Mouse (Mus musculus): Measurements from ENCODE around the gene Slc39a9. TPM values are rescaled to one million over a fixed set of nuclear protein-coding genes. Genes with fewer than 3 reads are reported as not detected.

Gene Slc39a9
- polyA plus RNA-seq, 1 experiment from 2014 or later, result 25.3 TPM

DNA sequence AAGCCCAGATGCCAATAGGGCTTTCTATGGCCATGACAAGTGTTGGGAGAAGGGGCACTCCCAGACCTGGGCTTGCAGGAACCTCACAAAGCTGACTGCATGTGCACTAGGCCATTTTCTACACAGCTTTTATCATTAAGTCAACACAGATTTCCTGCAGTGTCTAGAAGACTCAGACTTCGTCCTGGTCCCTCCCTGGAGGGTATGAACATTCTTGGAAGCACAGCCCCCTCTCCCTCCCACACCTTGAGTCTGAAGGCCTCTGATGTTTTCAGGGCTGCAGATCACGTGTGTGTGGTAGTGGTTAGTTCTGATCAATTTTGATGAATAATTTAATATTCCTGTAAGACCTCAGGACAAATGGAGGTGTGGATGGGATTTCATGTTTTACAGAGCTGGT lies 50.0 kb downstream of the Slc39a9 start:
- WGBS, result 15% methylated on average over 2 of the region's 2 CpGs

DNA sequence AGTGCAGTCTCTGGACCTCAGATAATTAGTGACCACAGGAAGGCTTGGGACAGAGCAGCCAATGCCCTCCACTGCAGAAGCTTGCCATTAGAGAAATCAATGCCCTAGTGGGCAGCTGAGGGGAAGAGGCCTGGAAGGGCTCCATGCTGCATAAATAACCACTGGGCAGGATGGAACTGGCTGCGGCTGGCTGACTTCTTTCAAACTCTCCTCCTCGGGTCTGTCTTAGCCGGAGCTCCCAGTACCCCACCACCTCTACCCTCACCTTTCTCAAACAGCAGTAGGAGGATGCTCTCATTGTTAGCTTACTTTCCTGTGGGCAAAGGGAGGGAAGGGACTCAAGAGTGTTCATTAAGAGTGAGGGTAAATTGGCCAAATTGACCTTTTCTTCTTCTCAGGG lies 51.3 kb downstream of the Slc39a9 start:
- 79% methylated on average over 3 of the region's 3 CpGs for WGBS
- no peak overlapping the region for H3K4me2 ChIP-seq (replicated peaks)
- no peak overlapping the region for H3K27ac ChIP-seq
- ATAC-seq (ENCODE audit: insufficient number of reproducible peaks, insufficient read depth, low FRiP score, low TSS enrichment), result no peak
- no peaks in the 10 kb centered on the region for H3K9me3 ChIP-seq
- H3K4me3 ChIP-seq, result no peak overlapping the region
- peaks cover 47% of the 10 kb centered on the region for H3K27me3 ChIP-seq
- H3K4me1 ChIP-seq, result peaks cover 20% of the 10 kb centered on the region
- no peaks in the 10 kb centered on the region for H3K36me3 ChIP-seq
- no peak overlapping the region for H3K9ac ChIP-seq

More for the DNA sequence above, 50.0 kb downstream of the Slc39a9 start:
- no peaks in the 10 kb centered on the region for H3K9me3 ChIP-seq
- H3K4me1 ChIP-seq, result peaks cover 23% of the 10 kb centered on the region
- ATAC-seq (ENCODE audit: insufficient number of reproducible peaks, insufficient read depth, low FRiP score, low TSS enrichment), result no peak
- H3K4me3 ChIP-seq, result no peak overlapping the region
- H3K27ac ChIP-seq, result no peak overlapping the region
- H3K27me3 ChIP-seq, result peaks cover 47% of the 10 kb centered on the region
- no peak overlapping the region for H3K9ac ChIP-seq
- H3K36me3 ChIP-seq, result no peaks in the 10 kb centered on the region
- no peak overlapping the region for H3K4me2 ChIP-seq (replicated peaks)

DNA sequence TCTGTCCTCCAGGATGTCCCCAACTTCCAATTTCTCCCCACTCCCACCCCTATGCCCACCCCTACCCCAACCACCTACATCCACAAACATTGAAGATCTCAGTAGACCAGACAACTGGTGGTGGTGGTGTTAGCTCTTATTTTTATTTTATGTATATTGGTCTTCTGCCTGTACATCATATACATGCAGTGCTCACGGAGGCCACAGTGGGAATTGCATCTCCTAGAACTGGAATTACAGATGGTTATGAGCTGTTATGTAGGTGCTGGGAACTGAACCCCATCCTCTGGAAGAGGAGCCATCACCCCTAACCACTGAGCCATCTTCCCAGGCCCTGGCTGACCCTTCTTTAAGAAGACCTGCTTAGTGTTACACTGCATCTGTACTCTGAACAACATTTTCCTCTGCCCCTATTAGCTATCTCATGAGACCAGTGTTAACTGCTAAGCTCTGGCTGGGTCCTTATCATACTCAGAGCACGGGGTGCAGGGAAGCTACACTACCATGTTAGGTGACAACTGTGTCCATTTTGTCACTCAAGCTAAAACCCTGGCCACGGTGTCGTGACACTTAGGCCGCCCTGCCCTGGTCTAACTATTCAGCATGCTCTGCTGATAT lies 55.0 kb downstream of the Slc39a9 start:
- Histone ChIP-seq H3K9me3 (no peaks in the 10 kb centered on the region), H3K4me2 (replicated peaks) (no peak overlapping the region), H3K4me1 (peaks cover 2% of the 10 kb centered on the region; the same call in 1 of the 2 replicates), H3K4me3 (no peak overlapping the region), H3K27ac (no peak overlapping the region), H3K27me3 (peaks cover 15% of the 10 kb centered on the region), H3K36me3 (no peaks in the 10 kb centered on the region), H3K9ac (no peak overlapping the region)
- ATAC-seq (ENCODE audit: insufficient number of reproducible peaks, insufficient read depth, low FRiP score, low TSS enrichment), result no peak
- 83% methylated on average over 5 of the region's 5 CpGs for WGBS

DNA sequence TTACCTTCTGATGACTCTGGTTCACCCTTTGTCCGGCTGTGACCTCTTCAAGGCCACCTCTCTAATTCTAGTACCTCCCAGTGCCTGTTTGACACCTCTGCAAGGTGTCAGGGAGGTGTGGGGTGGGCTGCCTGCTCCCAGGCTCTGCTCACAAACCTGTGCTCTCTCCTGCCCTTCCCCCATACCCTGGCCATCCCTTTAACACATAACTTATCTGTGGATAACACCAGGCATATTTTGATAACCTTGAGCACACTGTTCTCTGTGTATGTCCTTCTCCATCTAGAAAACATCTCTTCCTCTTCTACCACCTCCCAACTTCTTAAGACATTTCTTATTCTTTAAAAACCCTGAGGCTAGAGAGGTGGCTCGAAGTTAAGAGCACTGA lies 55.5 kb downstream of the Slc39a9 start:
- Histone ChIP-seq H3K27me3 (peaks cover 10% of the 10 kb centered on the region), H3K9ac (no peak overlapping the region), H3K4me3 (no peak overlapping the region), H3K4me1 (no peaks in the 10 kb centered on the region), H3K36me3 (no peaks in the 10 kb centered on the region), H3K27ac (no peak overlapping the region), H3K9me3 (no peaks in the 10 kb centered on the region), H3K4me2 (replicated peaks) (no peak overlapping the region)
- ATAC-seq (ENCODE audit: insufficient number of reproducible peaks, insufficient read depth, low FRiP score, low TSS enrichment), result no peak
- 69% methylated on average over 2 of the region's 2 CpGs for WGBS

DNA sequence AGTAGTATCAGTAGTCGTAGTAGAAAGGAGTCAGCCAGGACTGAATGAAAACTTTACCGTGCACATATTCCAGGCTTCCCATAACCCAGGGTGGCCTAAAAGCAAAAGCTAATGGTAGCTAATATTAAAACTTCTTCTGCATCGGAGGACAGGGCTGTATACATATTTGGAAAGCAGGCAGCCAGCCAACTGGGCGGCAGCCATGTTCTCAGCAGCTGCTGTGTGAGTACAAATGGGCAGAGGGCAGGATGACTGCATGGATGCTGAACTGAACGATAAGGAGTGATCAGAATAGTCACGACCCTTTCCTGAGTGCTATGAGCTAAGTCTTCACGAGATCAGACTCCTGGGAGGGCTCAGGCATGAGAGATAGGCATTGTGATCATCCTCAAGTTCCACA lies 57.6 kb downstream of the Slc39a9 start:
- Histone ChIP-seq H3K36me3 (no peaks in the 10 kb centered on the region), H3K4me1 (peaks cover 2% of the 10 kb centered on the region; the same call in 1 of the 2 replicates), H3K27me3 (no peaks in the 10 kb centered on the region), H3K9me3 (no peaks in the 10 kb centered on the region), H3K9ac (no peak overlapping the region), H3K27ac (no peak overlapping the region), H3K4me2 (replicated peaks) (no peak overlapping the region), H3K4me3 (no peak overlapping the region)
- WGBS, result 81% methylated on average over 7 of the region's 7 CpGs
- no peak for ATAC-seq (ENCODE audit: insufficient number of reproducible peaks, insufficient read depth, low FRiP score, low TSS enrichment)

DNA sequence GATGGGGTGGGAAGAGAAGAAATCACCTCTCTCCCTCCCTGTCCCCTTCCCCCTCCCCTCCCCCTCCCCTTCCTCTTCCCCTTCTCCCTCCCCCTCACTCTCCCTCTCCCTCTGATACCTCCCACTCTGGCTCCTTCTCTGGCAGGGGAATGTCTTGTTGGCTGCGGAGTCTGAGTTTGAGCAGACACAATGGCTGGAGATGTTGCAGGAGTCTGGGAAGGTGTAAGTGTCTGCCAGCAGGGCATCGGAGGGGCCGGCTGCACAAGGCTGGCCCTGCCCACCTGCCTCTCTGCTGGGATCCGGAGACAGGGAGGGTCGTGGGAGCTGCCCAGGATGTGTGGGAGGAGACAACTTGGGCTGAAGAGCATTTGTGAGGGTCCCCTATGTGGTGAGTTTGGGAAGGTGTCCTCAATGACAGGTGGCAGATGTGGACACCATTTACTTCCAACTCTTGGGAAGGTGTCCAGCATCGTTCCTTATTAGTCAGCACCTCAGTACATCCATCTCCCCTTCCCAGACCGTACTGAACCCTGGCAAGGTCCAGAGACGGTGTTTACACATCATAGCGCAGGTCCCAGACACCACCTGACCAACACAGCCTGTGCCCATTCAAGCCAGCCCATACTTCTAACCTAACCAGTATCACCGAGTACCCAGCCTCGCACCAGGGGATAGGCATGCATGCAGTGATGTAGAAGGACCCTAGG lies 62.7 kb downstream of the Slc39a9 start:
- WGBS, result 64% methylated on average over 11 of the region's 11 CpGs
- no peak overlapping the region for H3K9ac ChIP-seq

DNA sequence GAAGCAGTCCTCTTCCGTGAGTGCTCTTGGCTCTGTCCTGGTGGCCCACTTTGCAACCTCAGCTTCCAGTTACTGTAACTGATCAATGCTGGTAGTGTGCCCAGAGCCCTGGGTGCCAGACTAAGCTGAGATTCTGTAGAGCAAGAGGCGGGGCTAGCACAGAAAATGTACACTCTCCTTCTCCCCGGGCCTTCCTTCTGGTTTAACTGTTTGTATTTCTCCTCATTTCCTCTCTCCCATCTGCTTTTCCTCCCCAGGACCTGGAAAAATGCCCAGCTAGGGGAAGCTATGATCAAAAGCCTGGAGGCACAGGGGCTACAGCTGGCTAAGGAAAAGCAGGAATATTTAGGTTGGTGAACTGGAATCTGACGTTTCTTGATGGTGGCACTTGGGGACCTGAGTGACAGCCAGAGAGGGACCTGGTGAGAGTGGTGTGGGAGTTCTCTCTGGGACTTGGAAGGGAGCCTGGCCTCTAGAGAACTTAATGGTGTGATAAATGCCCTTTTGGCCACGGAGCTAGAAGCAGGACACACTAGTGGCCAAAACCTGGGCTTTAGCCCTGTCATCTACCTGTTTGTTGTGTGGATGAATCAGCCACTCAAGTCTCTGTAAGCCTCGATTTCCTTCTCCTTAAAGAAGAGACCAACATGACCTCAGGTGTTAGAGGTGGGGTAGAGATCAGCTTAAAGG lies 63.4 kb downstream of the Slc39a9 start:
- WGBS, result 47% methylated on average over 6 of the region's 6 CpGs
- Histone ChIP-seq H3K4me3 (no peak overlapping the region), H3K27ac (no peak overlapping the region), H3K27me3 (no peaks in the 10 kb centered on the region), H3K9ac (no peak overlapping the region), H3K36me3 (no peaks in the 10 kb centered on the region), H3K9me3 (no peaks in the 10 kb centered on the region), H3K4me1 (peaks cover 10% of the 10 kb centered on the region; the same call in 1 of the 2 replicates), H3K4me2 (replicated peaks) (no peak overlapping the region)
- ATAC-seq (ENCODE audit: insufficient number of reproducible peaks, insufficient read depth, low FRiP score, low TSS enrichment), result no peak

More for the DNA sequence above, 62.7 kb downstream of the Slc39a9 start:
- ATAC-seq (ENCODE audit: insufficient number of reproducible peaks, insufficient read depth, low FRiP score, low TSS enrichment), result no peak
- H3K36me3 ChIP-seq, result no peaks in the 10 kb centered on the region
- H3K9me3 ChIP-seq, result no peaks in the 10 kb centered on the region
- H3K4me3 ChIP-seq, result no peak overlapping the region
- peaks cover 10% of the 10 kb centered on the region; the same call in 1 of the 2 replicates for H3K4me1 ChIP-seq
- H3K27me3 ChIP-seq, result no peaks in the 10 kb centered on the region
- no peak overlapping the region for H3K27ac ChIP-seq
- no peak overlapping the region for H3K4me2 ChIP-seq (replicated peaks)

DNA sequence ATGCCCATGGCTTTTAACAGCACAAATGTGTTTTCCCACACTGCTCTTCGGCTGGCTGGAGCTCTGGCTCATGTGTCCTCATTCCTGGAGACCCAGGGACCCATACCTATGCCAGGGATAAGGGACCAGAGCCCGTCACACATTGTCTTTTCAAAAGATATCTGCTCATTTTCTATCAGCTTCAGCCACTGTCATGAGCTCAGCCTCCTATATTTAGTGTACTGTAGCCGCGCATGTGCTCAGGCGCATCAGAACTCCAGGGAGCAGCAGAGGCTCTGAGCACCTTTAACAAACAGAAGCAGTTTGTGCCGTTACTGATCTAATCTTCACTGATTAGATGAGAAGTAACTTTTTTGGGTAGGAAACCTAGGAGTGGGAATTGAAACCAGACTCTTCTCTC lies 72.2 kb downstream of the Slc39a9 start:
- Histone ChIP-seq H3K9me3 (no peaks in the 10 kb centered on the region), H3K27ac (no peak overlapping the region), H3K36me3 (no peaks in the 10 kb centered on the region), H3K4me2 (replicated peaks) (no peak overlapping the region), H3K4me3 (no peak overlapping the region), H3K27me3 (no peaks in the 10 kb centered on the region), H3K9ac (no peak overlapping the region), H3K4me1 (no peaks in the 10 kb centered on the region)
- 72% methylated on average over 6 of the region's 6 CpGs for WGBS
- ATAC-seq (ENCODE audit: insufficient number of reproducible peaks, insufficient read depth, low FRiP score, low TSS enrichment), result no peak

DNA sequence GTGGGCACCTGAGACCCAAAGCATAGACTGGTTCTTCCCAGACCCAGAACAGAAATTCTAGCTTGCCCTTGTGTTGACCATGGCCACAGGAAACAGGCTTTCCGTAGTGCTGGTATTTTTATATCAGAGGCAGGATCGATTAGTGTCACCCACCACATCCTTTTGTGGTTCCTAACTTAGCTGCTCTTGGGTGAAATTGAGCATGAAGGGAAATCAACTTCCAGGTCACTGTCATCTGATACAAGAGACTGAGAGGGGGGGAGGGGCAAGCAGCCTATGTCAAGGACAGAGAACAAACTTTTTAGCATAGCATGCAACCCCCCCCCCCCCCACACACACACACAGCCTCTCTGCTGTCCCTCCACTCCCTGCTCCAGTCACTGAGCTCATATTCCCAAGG lies 75.5 kb downstream of the Slc39a9 start:
- H3K27ac ChIP-seq, result no peak overlapping the region
- ATAC-seq (ENCODE audit: insufficient number of reproducible peaks, insufficient read depth, low FRiP score, low TSS enrichment), result no peak
- 64% methylated on average over 2 of the region's 2 CpGs for WGBS
- no peak overlapping the region for H3K4me2 ChIP-seq (replicated peaks)
- H3K9ac ChIP-seq, result no peak overlapping the region
- H3K4me1 ChIP-seq, result no peaks in the 10 kb centered on the region
- no peaks in the 10 kb centered on the region for H3K9me3 ChIP-seq
- no peaks in the 10 kb centered on the region for H3K36me3 ChIP-seq
- H3K27me3 ChIP-seq, result no peaks in the 10 kb centered on the region
- H3K4me3 ChIP-seq, result no peak overlapping the region

DNA sequence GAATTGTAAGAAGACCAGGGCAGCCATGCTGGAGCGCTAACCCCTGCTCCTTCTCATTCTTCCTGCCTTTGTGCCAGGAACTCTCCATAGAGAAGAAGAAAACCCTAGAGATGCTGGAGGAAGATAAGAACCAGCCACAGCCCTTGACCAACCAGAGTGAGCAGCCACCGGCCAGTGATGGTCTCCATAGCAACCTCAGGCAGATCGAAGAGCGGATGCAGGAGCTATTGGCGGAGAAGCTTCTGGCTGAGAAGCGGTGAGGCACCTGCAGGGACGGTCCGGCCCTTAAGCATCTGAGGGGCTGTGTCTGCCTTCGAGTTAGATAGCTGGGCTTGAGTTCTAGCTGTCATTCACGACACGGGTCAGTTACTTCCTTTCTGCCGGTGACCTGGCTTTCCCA lies 76.8 kb downstream of the Slc39a9 start:
- WGBS, result 74% methylated on average over 12 of the region's 12 CpGs
- H3K27ac ChIP-seq, result no peak overlapping the region
- H3K36me3 ChIP-seq, result no peaks in the 10 kb centered on the region
- no peaks in the 10 kb centered on the region for H3K9me3 ChIP-seq
- no peaks in the 10 kb centered on the region for H3K4me1 ChIP-seq
- H3K9ac ChIP-seq, result no peak overlapping the region
- no peaks in the 10 kb centered on the region for H3K27me3 ChIP-seq
- no peak overlapping the region for H3K4me3 ChIP-seq
- no peak overlapping the region for H3K4me2 ChIP-seq (replicated peaks)
- ATAC-seq (ENCODE audit: insufficient number of reproducible peaks, insufficient read depth, low FRiP score, low TSS enrichment), result no peak

DNA sequence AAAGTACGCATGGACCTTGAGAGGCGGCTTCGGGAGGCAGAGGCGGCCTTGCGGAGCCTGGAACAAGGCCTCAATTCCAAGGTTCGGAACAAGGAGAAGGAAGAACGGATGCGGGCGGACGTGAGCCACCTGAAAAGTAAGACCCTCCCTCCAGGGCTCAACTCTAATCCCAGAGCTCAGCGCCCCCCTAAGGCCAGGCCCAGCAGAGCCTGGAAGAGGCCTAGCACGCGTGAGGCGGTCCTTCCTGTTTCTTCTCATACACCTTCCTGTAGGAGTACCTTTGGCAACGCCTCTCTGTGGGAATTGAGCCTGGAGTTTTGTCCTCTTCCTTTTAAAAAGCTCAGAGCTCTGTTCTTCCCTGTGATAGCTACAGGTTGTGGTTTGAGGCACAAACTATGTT lies 77.8 kb downstream of the Slc39a9 start:
- H3K4me1 ChIP-seq, result no peaks in the 10 kb centered on the region
- no peak overlapping the region for H3K4me3 ChIP-seq
- H3K9ac ChIP-seq, result no peak overlapping the region
- no peak overlapping the region for H3K4me2 ChIP-seq (replicated peaks)
- H3K36me3 ChIP-seq, result no peaks in the 10 kb centered on the region
- no peaks in the 10 kb centered on the region for H3K9me3 ChIP-seq
- ATAC-seq (ENCODE audit: insufficient number of reproducible peaks, insufficient read depth, low FRiP score, low TSS enrichment), result no peak
- H3K27ac ChIP-seq, result no peak overlapping the region
- H3K27me3 ChIP-seq, result no peaks in the 10 kb centered on the region
- WGBS, result 84% methylated on average over 15 of the region's 15 CpGs

All from embryonic facial prominence, embryonic 12.5 days (tissue).